Mouse (Mus musculus): Measurements from ENCODE around the gene Tnf. TPM values are rescaled to one million over a fixed set of nuclear protein-coding genes. Genes with fewer than 3 reads are reported as not detected.

The Tnf gene
- total RNA-seq, 2 experiments from 2014 or later = 0.25 to 0.28 TPM

DNA sequence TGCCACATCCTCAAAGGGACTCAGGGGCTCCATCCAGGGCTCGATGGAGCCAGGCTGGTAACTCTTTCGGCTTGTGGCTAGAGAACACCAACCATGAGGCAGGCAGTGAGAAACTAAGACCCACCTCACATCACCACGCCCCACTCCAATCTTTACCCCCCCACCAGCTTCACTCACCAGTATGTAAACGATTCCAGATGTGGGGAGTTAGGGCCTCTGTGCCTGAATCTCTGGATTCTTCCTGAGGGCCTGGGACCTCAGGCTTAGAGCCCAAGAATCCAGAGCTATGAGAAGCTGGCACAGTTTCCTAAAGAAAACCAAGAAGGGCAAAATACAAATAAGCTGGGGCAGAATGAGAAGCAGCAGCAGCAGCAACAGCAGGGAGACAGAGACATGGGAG is 47.9 kb downstream of the Tnf start:
- no peak for DNase-seq

DNA sequence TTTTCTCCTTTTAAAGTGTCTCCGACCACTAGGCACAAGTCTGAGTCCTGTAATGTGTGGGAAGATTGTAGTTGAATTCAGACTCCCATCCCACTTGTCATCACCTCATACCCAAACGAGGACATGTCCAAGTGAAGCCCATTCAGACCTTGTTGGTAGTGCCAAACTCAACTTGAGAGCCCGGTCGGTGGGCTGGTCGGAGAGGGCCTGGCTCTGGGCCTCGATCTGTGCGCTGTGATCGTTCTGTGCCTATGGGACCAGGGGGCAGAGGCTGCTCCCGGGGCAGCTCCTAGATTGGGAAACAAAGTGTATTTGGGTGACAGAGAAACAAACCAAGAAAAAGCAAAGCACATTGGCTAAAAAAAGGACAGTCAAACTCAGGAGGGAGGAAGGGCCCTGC is 48.7 kb downstream of the Tnf start:
- DNase-seq = no peak

DNA sequence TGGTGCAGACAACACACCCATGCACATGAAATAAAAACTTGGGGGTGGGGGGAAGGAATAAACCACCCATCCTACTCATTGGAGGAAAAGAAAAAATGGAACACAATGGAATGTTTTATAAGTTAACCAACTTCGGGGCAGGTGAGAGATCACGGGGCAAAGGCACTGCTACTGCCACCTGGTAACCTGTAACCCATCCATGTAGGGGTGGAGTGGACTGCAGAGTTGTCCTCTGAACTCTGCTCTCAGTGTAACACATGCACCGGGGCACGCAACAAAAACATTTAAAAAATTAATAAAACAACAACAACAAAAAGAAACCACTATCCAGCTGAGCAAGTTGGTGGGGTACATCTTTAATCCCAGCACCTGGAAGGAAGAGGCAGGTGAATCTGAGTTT is 49.7 kb downstream of the Tnf start:
- no peak for DNase-seq

Small RNA genes within 50 kb of the gene (microRNA-seq; reads per million reads assigned to microRNA genes)
- gene Mir6973a (0 reads per million in 2 experiments), gene Mir6974 (0.27 to 0.38 reads per million in 2 experiments), gene Mir6975 (0.38 to 1.1 reads per million in 2 experiments), gene Mir8094 (0 reads per million in 2 experiments)

Other genes starting within 250 kb of the Tnf start
- 10 to 100 TPM; 15.5 to 68.2 TPM for gene Hspa1b, start 242.8 kb downstream of the Tnf start, total RNA-seq (2021)
- gene Gm20481, start 232.1 kb downstream of the Tnf start, total RNA-seq (2021) = not detected
- gene Hspa1a, start 229.9 kb downstream of the Tnf start, total RNA-seq (2021) = 10 to 100 TPM; 17.5 to 41.5 TPM
- 10 to 100 TPM in 1 of 2 experiments, 1 to 10 TPM in 1; 9.8 to 10.8 TPM for gene Hspa1l, start 229.3 kb downstream of the Tnf start, total RNA-seq (2021)
- gene Lsm2, start 220.1 kb downstream of the Tnf start, total RNA-seq (2021) = 10 to 100 TPM; 16.3 to 18.0 TPM
- gene Vars, start 201.0 kb downstream of the Tnf start, total RNA-seq (2021) = 10 to 100 TPM; 32.4 to 35.1 TPM
- 10 to 100 TPM; 13.1 to 14.1 TPM for gene Vwa7, start 185.4 kb downstream of the Tnf start, total RNA-seq (2021)
- gene Sapcd1, start 174.0 kb downstream of the Tnf start, total RNA-seq (2021) = not detected
- not detected for gene Msh5, start 155.3 kb downstream of the Tnf start, total RNA-seq (2021)
- gene Clic1, start 152.0 kb downstream of the Tnf start, total RNA-seq (2021) = 10 to 100 TPM; 30.4 to 32.4 TPM
- 10 to 100 TPM; 14.0 to 19.8 TPM for gene Ddah2, start 143.0 kb downstream of the Tnf start, total RNA-seq (2021)
- not detected for gene Ly6g6c, start 136.6 kb downstream of the Tnf start, total RNA-seq (2021)
- under 1 TPM; 0.31 to 0.87 TPM for gene Mpig6b, start 135.8 kb downstream of the Tnf start, total RNA-seq (2021)
- gene Ly6g6e, start 125.1 kb downstream of the Tnf start, total RNA-seq (2021) = not detected
- under 1 TPM in 1 of 2 experiments, not detected in 1; 0.57 TPM for gene Ly6g6d, start 123.9 kb downstream of the Tnf start, total RNA-seq (2021)
- not detected for gene Ly6g6f, start 116.4 kb downstream of the Tnf start, total RNA-seq (2021)
- 10 to 100 TPM; 55.1 to 59.5 TPM for gene Abhd16a, start 112.7 kb downstream of the Tnf start, total RNA-seq (2021)
- not detected for gene Ly6g5c, start 93.7 kb downstream of the Tnf start, total RNA-seq (2021)
- not detected for gene Ly6g5b, start 86.6 kb downstream of the Tnf start, total RNA-seq (2021)
- 10 to 100 TPM in 1 of 2 experiments, 1 to 10 TPM in 1; 7.3 to 10.5 TPM for gene Gpank1, start 80.6 kb downstream of the Tnf start, total RNA-seq (2021)
- 100 to 1,000 TPM; 149 to 150 TPM for gene Csnk2b, start 80.0 kb downstream of the Tnf start, total RNA-seq (2021)
- 10 to 100 TPM; 25.3 to 28.5 TPM for gene D17H6S53E, start 75.6 kb downstream of the Tnf start, total RNA-seq (2021)
- not detected for gene Apom, start 70.0 kb downstream of the Tnf start, total RNA-seq (2021)
- gene Bag6, start 66.8 kb downstream of the Tnf start, total RNA-seq (2021) = 100 to 1,000 TPM; 242 to 244 TPM
- gene Prrc2a, start 37.1 kb downstream of the Tnf start, total RNA-seq (2021) = 100 to 1,000 TPM; 125 to 144 TPM
- 1 to 10 TPM; 3.7 to 4.8 TPM for gene Aif1, start 25.9 kb downstream of the Tnf start, total RNA-seq (2021)
- 1 to 10 TPM; 2.0 to 3.3 TPM for gene Lst1, start 13.6 kb downstream of the Tnf start, total RNA-seq (2021)
- 10 to 100 TPM in 1 of 2 experiments, 1 to 10 TPM in 1; 1.5 to 12.1 TPM for gene Ltb, start 7.6 kb downstream of the Tnf start, total RNA-seq (2021)
- 1 to 10 TPM in 1 of 2 experiments, not detected in 1; 1.0 TPM for gene Lta, start 3.3 kb upstream of the Tnf start, total RNA-seq (2021)
- not detected for gene Gm16181, start 18.8 kb upstream of the Tnf start, total RNA-seq (2021)
- 1 to 10 TPM; 2.1 to 2.3 TPM for gene Atp6v1g2, start 31.7 kb upstream of the Tnf start, total RNA-seq (2021)
- 1 to 10 TPM; 8.2 to 8.3 TPM for gene Nfkbil1, start 33.8 kb upstream of the Tnf start, total RNA-seq (2021)
- gene Ddx39b, start 39.7 kb upstream of the Tnf start, total RNA-seq (2021) = 10 to 100 TPM; 77.3 to 83.1 TPM
- 100 to 1,000 TPM; 164 to 263 TPM for gene H2-D1, start 60.7 kb upstream of the Tnf start, total RNA-seq (2021)
- gene H2-Q1, start 118.4 kb upstream of the Tnf start, total RNA-seq (2021) = 1 to 10 TPM; 2.6 to 3.9 TPM
- 1 to 10 TPM; 1.7 TPM for gene H2-Q2, start 140.2 kb upstream of the Tnf start, total RNA-seq (2021)
- gene H2-Q4, start 177.6 kb upstream of the Tnf start, total RNA-seq (2021) = 10 to 100 TPM; 18.7 to 54.0 TPM
- gene H2-Q6, start 222.8 kb upstream of the Tnf start, total RNA-seq (2021) = 10 to 100 TPM in 1 of 2 experiments, 1 to 10 TPM in 1; 6.8 to 30.2 TPM
- 10 to 100 TPM in 1 of 2 experiments, 1 to 10 TPM in 1; 7.4 to 21.5 TPM for gene H2-Q7, start 237.1 kb upstream of the Tnf start, total RNA-seq (2021)